Mouse (Mus musculus): ENCODE results near the gene Erp44.

The Erp44 gene

DNA sequence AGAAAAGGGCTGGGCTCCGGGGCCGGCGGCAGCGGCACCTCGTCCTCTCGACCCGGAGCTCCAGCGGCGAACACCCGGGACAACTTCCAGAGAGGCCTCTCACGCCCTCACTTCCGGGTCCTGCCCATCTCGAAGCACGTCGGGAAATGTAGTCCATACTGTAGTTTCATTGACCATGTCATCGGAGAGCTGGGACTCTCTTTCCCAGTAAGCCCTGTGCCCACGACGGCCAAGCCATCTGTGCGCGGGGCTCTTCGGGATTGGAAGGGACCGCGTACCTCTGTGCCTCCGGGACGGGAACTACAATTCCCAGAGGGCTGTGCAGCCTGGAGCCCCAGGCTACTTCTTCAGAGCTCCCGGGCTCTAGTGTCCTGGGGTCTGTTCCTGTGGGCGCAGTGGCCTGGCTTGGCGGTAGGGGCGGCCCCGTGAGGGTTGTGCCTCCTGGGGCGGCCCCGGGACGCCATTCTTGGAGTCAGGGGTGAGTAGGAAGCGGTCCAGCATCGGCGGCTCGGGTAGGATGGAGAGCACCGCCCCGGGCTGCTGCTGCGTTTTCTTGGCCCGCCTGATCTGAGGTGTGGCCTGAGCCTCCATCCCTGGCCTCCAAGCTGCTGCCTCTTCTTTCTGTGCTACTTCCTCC is at the start of gene Erp44, which contains the start of gene Invs:
Gene Erp44 (minus strand): TSS at position 61 of the 637 bp plus-strand sequence.
Gene Invs (plus strand): TSS at position 263 of the 637 bp plus-strand sequence.
- peak; percentile 98 for DNase-seq

GRCm38 (mm10) chr4:48328042-48328441 is 48.7 kb upstream of the Erp44 start:
- no peak for DNase-seq

DNA sequence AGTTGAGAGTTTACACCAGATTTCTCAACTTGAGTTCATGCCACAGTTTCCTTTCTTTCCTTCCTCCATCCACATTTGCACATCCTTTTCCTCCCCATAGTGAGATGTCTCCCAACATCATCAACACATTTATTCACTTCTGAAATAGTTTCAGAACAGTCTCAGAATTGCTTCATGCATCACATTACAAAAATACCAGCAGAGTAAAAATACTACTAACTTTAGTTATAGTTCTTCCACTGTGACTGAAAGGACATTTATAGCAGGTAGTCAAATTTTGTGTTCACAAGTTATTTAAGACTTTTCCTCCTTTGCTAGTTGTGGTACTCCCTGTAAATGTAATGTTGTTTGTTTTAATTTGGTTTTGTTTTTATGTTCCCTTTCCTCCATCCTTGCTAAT is 47.8 kb upstream of the Erp44 start:
- DNase-seq: no peak

DNA sequence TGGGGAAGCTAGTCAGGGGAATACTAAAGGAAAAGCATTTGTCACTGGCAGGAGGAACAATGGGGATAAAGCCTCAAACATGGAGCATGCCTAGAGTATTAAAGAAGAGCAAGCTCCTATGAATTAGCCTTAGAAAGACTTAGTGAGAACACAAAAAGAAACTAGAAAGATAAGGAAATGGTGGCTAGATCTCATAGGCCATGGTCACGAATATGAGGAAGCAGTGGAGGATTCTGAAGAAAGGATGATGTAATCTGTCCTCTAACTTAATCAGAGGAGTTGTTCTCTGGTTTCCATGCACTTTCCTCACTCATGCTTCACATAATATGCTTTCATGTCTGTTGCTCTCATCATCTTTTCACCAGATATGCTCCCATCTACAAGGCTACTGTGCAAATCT is 42.7 kb upstream of the Erp44 start:
- no peak for DNase-seq

DNA sequence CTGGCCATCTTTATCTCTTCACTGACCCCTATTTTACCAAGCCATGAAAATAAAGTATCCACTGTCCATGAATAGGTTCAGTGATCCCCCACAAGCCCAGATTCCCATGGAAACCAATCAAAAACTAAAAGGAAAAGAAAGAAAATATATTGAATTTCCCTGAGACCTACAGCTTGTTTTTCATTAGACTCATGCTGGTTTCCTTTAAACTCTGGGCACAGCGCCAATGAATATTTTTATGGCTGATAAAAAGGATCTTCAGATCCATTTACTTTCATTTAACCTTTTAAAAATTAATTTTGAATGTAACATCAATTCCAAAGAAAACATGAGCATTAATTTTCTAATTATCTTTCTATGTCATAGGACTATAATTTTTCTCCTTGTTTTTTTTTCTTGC is 41.9 kb upstream of the Erp44 start:
- peak; percentile 8 for DNase-seq

- no peak for DNase-seq
These were observed 36.7 kb upstream of the Erp44 start for GRCm38 (mm10) chr4:48316036-48316435.

GRCm38 (mm10) chr4:48314814-48315213 is 35.5 kb upstream of the Erp44 start:
- DNase-seq: no peak

DNA sequence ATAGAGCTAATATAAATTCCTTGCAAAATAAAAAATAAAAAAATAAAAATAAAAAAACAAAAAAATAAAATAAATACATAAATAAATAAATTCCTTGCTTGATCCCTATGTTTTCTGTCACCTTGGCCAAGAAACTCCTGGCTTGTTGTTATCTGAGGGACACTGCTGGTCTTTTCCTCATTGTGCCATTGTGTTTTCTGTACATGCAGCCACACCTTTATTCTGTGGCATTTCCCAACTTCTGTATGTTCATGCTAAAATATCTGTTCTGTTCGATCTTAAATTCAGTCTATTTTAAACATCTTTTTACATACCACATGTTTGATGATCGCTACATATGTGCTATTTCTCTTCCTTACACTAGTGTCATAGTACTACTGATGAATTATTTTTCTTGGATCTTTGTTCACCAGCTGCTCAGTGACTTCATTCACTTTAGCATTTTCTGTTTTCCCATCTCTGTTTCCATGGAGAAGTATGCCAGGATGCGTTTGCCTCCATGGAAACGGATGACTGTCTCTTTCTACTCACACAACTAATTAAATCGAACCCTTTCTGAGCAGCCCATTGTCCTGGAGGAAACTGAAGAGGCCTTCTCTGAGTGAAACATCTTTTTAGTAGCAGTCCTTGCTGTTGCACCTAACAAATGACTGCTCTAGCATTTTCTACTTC is 7.9 kb upstream of the Erp44 start:
- no peak for DNase-seq

- DNase-seq: no peak
These were observed 1.8 kb upstream of the Erp44 start for GRCm38 (mm10) chr4:48281121-48281520.

- DNase-seq: no peak
These were observed 431 bp downstream of the Erp44 start for GRCm38 (mm10) chr4:48278757-48279497.

DNA sequence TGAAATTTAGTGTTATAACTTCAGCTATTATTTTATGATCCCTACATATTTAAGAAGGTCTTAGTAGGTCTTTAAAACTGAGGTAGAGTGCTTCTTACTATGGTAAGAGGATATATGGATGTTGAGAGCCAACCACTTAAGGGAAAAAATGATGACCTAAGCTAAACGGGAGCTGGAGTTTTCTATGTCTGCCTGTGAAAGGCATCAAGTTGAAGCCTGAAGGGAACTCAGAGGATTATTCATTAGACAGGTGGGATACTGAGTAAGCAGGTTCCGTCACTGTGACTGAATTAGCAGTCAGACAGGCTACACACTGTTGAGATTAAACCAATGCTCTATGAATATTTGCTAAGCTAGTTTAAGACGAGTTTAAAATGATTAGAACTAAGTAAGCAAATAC is 2.3 kb downstream of the Erp44 start:
- DNase-seq: no peak

- no peak for DNase-seq
These were observed 3.6 kb downstream of the Erp44 start for GRCm38 (mm10) chr4:48275736-48276135.

DNA sequence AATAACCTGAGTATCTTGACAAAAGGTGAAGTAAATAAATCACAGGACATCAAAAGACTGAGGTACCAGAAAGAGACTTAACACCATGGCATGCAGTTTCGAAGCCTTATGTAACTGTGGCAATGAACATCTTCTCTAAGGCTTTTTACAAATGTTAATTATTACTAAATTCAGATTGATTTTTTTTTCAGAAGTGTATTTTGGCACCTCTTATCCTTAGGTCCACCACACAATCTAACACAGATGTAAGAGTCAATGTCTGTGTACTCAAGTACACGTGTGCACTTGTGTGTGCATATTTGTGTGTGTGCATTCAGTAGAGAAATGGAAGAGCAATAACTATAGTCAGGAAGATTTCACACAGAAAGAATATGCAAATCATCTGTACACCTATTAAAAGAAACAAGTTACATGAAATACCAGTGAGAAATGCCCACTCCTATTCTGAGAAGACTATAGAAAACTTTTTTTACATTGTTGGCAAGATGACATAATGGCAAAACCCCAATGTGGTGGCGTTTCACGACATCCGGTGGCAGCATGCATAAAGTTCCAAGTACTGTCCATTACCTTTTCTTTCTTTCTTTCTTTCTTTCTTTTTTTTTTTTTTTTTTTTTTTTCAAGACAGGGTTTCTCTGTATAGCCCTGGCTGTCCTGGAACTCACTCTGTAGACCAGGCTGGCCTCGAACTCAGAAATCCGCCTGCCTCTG is 6.1 kb downstream of the Erp44 start:
- no peak for DNase-seq

DNA sequence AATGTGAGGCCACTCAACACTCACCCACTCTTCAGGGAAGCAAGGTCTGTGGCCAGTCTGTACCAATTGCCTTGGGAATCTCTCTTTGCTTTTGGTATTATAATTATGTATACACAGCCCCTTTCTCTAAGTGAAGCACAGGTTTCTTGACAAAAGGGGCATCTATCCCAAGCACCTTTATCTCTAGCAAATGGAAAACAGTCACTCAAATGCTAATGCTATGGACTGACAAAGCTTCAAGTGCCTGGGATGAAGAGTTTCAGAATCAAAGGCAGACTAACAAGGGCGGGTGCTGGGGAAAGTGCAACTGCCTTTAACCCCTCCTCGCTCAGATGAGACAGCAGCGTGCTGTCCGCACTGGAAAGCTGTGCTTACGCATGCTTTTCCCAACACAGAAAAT is 7.5 kb downstream of the Erp44 start:
- DNase-seq: no peak

GRCm38 (mm10) chr4:48270532-48270931 is 8.8 kb downstream of the Erp44 start:
- DNase-seq: no peak

DNA sequence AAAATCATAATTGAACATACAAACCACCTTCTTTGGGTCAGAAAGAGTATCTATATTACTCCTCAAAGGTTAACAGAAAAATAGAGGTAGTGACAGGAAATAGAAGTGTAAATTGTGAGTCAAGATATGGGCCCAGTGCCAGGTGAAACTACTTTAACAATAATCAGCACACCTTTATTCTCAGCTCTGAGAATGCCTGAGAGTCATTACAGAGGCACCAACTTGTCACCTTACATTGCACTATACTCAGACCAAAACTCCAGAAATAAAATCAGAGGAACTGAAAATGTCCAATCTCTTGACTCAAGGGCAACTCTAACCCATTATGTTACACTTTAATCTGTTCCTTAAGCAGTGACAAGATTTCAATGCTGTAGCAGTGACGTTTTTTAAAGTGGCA is 11.2 kb downstream of the Erp44 start:
- no peak for DNase-seq

GRCm38 (mm10) chr4:48267683-48268082 is 11.7 kb downstream of the Erp44 start:
- no peak for DNase-seq

- DNase-seq: no peak
These were observed 21.3 kb downstream of the Erp44 start for GRCm38 (mm10) chr4:48258045-48258444.

DNA sequence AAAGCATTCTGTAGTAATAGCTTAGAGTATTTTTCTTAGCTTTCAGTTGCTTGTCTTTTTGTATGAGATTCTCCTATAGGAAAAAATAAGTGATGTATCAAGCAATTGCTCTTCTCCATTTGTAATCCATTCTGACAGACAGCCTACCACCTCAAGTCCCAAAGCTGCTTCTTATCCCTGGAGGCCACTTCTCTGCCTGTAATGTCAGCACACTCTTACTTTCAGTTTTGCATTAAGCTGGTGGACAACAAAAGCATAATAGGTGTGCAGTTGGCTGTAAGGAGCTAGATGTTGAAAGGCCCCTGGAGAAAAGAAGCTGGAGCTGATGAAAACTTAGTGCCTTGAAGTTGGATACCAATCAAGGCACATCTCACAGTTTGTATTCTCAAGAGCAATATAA is 26.1 kb downstream of the Erp44 start:
- DNase-seq: no peak

DNA sequence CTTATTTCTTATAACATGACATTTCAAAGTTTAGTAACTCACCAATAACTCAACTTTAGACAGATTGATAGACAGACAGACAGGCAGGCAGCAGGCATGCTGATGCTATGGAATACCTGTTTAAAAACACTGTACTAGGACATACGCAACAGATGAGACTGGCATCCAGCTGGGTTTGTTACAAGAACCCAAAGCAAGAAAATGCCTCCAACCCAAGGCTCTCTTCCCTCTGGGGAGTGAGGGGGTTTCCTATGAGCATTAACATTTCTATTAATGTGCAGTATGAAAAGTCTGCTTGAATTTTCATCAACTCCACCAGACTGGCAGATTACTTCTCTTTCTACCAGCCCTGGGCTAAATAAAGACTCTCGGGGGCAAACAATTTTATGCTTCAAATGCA is 35.1 kb downstream of the Erp44 start:
- DNase-seq: no peak

DNA sequence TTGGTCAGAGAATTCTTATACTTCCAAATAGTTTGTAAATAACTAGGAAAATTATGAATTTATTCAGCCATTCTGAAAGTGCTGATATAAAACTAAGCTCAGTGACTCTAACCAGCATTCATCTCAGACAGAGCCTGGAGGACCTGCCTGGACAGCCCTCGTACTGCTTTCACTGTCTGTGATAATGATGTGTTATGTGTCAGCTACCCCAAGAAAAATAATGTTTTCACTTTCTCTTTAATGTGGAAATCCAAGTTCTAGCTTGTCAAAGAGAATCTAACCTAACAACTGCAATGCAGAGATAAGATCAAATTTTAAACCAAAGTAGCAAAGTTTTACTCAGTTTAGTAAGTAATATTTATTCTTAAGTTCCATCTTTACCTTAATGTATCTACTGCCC is 35.6 kb downstream of the Erp44 start:
- no peak for DNase-seq

DNA sequence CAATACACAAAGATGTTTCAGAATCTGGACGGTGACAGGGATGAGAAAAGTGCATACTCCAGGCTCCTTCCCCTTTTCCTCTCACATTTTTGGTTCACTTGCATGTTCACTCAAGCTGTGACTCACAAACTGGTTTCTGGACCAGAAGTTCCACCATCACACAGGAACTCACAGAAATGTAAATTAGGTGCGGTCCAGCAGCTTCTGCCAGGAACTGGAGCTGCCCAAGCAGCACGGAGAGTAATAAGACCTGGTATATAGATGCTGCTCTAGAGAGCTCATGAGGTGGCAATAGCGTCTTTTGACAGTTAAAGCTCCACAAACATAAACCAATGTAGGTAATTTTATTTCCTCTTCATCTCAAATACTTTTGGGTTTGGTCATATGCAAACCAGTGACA is 36.9 kb downstream of the Erp44 start:
- DNase-seq: no peak

DNA sequence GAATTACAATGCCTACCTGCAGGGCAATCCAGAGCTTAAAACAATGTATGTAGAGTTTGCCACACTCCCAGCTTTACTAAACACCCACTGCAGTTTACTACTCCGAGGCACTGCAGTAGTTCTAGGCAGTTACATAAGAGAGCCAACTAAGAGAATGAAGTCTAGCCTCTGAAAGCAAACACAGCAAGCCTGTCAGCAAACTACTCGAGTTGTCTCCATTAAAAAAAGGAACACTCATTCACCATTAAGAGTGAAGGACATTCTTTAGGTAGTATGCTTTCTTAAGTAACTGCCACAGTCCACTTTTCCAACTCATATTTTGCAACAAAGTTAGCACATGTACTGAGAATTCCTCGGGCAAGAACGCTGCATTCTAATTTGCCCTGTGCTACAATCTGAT is 40.3 kb downstream of the Erp44 start:
- DNase-seq: no peak

DNA sequence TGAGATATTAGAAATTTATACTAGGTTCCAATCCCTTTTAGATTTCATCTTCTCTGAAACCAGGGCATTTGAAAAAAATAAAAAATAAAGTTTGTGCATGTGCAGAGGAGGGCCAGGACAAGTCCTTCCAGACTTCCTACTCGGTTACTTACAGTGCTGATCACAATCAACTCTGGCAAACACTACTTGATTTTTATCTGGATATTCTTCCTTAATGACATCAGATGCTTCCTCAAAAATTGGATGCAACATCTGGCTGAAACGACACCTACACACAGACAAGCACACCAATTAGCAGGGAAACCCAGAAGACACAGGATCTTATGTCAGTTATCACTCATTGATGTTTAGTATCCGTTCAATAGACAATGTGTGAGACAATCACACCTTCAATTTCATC is 42.6 kb downstream of the Erp44 start:
- no peak for DNase-seq
